Mouse (Mus musculus): ENCODE measurements around the gene Pde3a.

The Pde3a gene

GRCm38 (mm10) chr6:141256896-141257295 is 7.8 kb downstream of the Pde3a start:
- ChIA-PET CTCF (interaction anchor here in 1 of 4 experiments (0.6 kb wide), 1 partner anchor 300 kb away, joined by 3 read pairs; no protein-coding TSS in a partner anchor), POLR2A (interaction anchor here in 1 of 4 experiments (0.6 kb wide), 1 partner anchor 630 kb away, joined by 4 read pairs; no protein-coding TSS in a partner anchor)

- ChIA-PET POLR2A (interaction anchor here in 1 of 4 experiments (0.6 kb wide), 1 partner anchor 631 kb away, joined by 4 read pairs; no protein-coding TSS in a partner anchor), CTCF (interaction anchor here in 1 of 4 experiments (0.6 kb wide), 1 partner anchor 301 kb away, joined by 3 read pairs; no protein-coding TSS in a partner anchor)
These were observed 8.5 kb downstream of the Pde3a start for GRCm38 (mm10) chr6:141257434-141258202.

DNA sequence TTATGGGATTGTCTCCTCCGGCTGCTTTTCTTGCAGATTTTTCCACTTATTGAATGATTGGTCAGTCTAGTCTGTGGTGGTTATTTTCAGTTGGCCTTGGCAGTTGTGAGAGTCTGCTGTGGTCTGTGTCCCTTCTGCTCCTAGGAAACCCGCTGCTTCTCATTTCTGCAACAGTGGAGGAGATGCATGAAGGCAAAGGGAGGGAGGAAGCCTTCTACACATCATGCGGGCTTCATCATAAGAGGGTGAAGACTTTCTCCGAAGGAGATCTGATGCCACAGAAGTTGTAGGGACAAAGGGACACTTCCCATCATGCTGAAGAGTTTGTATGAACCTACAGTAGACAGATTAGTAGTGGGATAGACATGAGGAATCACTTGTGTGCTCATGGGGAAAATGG is 16.2 kb downstream of the Pde3a start:
- ChIA-PET CTCF (no interaction called here), POLR2A (no interaction called here)

GRCm38 (mm10) chr6:141267888-141268570 is 19.0 kb downstream of the Pde3a start:
- CTCF ChIA-PET = no interaction called here
- POLR2A ChIA-PET = no interaction called here

DNA sequence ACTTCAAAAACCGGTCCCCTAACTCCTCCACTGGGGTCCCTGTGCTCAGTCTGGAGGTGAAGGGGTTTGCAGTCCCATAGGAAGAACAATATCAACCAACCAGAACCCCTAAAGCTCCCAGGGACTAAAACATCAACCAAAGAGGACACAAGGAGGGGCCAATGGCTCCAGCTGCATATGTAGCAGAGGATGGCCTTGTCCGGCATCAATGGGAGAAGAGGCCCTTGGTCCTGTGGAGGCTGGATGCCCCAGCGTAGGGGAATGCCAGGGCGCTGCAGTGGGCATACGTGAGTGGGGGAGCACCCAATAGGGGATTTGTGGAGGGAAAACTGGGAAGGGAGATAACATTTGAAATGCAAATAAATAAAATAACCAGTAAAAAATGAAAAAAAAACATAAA is 19.8 kb downstream of the Pde3a start:
- CTCF ChIA-PET = no interaction called here
- POLR2A ChIA-PET = no interaction called here

GRCm38 (mm10) chr6:141271133-141271532 is 22.1 kb downstream of the Pde3a start:
- POLR2A ChIA-PET = no interaction called here
- CTCF ChIA-PET = no interaction called here

- CTCF ChIA-PET = no interaction called here
- POLR2A ChIA-PET = no interaction called here
These were observed 22.5 kb downstream of the Pde3a start for GRCm38 (mm10) chr6:141271579-141271978.

DNA sequence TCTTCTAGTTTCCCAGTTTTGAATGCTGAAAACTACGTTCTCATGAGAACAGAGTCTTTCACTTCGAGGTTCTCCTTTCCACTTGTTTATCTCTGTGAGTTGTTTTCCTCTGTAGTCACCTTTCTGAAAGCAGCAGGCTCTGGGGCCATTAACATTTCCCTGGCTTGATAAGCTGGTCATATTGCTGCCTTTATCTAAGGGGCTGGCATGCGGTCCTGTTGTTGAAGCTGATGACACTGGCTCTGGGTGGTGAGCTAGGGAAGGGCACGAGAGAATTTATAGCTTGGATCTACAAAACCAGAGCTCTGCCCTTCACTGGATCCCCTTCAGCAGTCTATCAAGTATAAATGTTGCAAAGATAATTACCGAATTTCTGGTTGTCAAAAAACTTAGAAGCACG is 24.6 kb downstream of the Pde3a start:
- POLR2A ChIA-PET = no interaction called here
- CTCF ChIA-PET = no interaction called here

- CTCF ChIA-PET = no interaction called here
- POLR2A ChIA-PET = interaction anchor here in 1 of 4 experiments (0.6 kb wide), 1 partner anchor 316 kb away, joined by 3 read pairs; no protein-coding TSS in a partner anchor
These were observed 32.6 kb downstream of the Pde3a start for GRCm38 (mm10) chr6:141281685-141282084.

- CTCF ChIA-PET = no interaction called here
- POLR2A ChIA-PET = interaction anchor here in 1 of 4 experiments (0.6 to 0.7 kb wide), 2 partner anchors 11 to 163 kb away, joined by 3 read pairs; no protein-coding TSS in a partner anchor
These were observed 33.7 kb downstream of the Pde3a start for GRCm38 (mm10) chr6:141282796-141283195.

DNA sequence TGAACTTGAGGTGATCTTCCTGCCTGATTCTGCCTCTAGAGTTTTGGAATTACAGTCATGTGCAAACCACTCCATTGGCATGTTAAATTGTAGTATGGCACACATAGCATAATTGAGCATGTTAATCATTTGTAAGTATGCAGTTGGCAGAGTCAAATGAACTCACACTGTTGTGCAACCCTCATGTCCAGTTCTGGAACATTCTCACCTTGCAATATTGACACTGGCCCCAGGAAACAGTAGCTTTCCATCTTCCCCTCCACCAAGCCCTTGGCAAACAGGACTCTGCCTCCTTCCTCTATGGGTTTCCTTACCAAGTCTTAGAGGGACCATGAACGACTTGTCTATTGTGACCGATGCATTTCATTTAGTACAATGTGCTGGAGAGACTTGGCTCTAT is 42.1 kb downstream of the Pde3a start:
- CTCF ChIA-PET = no interaction called here
- POLR2A ChIA-PET = no interaction called here

- ChIA-PET CTCF (interaction anchor here in 1 of 4 experiments (1.0 kb wide), 1 partner anchor 45 kb away, joined by 3 read pairs; no protein-coding TSS in a partner anchor), POLR2A (no interaction called here)
These were observed 43.9 kb downstream of the Pde3a start for GRCm38 (mm10) chr6:141292826-141293459.

- CTCF ChIA-PET = interaction anchor here in 1 of 4 experiments (1.0 kb wide), 1 partner anchor 44 kb away, joined by 3 read pairs; no protein-coding TSS in a partner anchor
- POLR2A ChIA-PET = no interaction called here
These were observed 44.4 kb downstream of the Pde3a start for GRCm38 (mm10) chr6:141293460-141293853.

DNA sequence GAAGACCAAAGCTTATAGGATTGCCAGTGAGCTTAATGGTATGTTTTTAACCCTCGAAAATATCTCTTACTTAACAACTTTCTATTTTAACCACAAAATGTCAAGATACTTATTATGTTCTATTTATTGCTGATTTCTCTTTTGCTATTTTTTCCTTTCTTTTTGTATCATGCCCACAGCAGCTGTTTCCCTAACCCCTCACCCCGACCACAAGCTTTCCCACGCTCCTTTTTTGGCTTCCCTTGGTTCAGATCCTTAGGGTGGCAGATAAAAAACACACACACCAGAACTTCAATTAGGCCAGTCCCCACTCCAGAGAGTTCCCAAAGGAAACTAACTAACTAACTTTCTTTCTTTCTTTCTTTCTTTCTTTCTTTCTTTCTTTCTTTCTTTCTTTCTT is 46.2 kb downstream of the Pde3a start:
- POLR2A ChIA-PET = no interaction called here
- CTCF ChIA-PET = no interaction called here

- CTCF ChIA-PET = no interaction called here
- POLR2A ChIA-PET = no interaction called here
These were observed 53.0 kb downstream of the Pde3a start for GRCm38 (mm10) chr6:141301750-141302748.

DNA sequence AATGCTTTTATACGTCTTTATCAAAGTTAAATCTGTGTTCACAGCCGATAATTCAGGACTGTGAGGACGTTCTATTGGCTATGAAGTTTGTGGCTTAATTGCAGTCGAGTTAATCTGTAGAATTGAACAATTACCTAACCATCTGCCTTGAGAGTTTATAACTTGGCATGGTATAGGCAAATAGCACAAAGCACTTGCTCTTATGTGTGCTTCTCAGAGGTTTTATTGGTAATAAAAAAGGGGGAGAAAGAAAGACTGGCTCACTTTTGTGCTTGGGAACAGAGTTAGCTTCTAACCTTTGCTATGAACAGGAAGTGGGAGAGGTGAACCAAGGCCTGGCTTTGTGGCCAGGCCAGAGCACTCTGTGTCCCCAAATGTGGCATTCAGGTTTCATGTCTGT is 53.8 kb downstream of the Pde3a start:
- POLR2A ChIA-PET = no interaction called here
- CTCF ChIA-PET = no interaction called here

DNA sequence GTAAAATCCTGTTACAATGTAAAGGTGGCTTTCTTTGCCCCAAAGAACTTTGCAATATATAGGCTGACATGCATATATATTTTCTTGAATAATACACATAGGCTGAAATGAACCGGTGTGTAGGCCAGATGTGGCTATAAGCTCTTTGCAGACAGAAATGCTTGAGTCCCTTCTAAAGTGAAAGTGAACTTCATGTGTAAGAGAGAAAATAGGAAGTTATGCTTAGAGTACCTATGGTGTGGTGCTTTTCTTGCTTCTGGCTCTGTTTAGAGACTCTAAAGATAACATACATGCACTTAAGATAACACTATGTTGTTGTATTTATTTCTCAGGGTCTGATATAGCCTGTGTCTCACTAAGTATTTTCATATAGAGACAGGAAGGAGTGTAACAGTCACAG is 58.3 kb downstream of the Pde3a start:
- ChIA-PET POLR2A (no interaction called here), CTCF (interaction anchor here in 1 of 4 experiments (0.6 kb wide), 1 partner anchor 971 kb away, joined by 7 read pairs; no protein-coding TSS in a partner anchor)

- POLR2A ChIA-PET = no interaction called here
- CTCF ChIA-PET = interaction anchor here in 1 of 4 experiments (0.7 kb wide), 1 partner anchor 324 kb away, joined by 3 read pairs; no protein-coding TSS in a partner anchor
These were observed 59.4 kb downstream of the Pde3a start for GRCm38 (mm10) chr6:141308451-141308850.

GRCm38 (mm10) chr6:141309872-141310271 is 60.8 kb downstream of the Pde3a start:
- CTCF ChIA-PET = no interaction called here

More at GRCm38 (mm10) chr6:141309872-141310271, 60.8 kb downstream of the Pde3a start:
- POLR2A ChIA-PET = no interaction called here

Data from embryonic stem cell, embryonic (primary cell).